Mouse (Mus musculus) megakaryocyte, embryonic 14.5 days (primary cell): Measurements from ENCODE around the gene Theg. TPM values are rescaled to one million over a fixed set of nuclear protein-coding genes. Genes with fewer than 3 reads are reported as not detected.
A peak's percentile ranks its signal among the peaks of the same experiment; 100 is the strongest.

Experiments used
- H3K27me3 ChIP-seq: replicated peaks from 2 replicates; pipeline ENCODE3; 2012; ENCODE audit warnings: inconsistent platforms
- H3K36me3 ChIP-seq: replicated peaks from 2 replicates; pipeline ENCODE3; 2012; ENCODE audit warnings: low read length, inconsistent platforms, mixed read lengths
- H3K4me1 ChIP-seq: 2 replicates; pipeline ENCODE4 v1.6.1; 2012; ENCODE audit warnings: inconsistent platforms
- H3K4me3 ChIP-seq: replicated peaks from 2 replicates; pipeline ENCODE3; 2012; ENCODE audit warnings: moderate library complexity, mild to moderate bottlenecking, inconsistent platforms
- H3K9me3 ChIP-seq: 2 replicates; pipeline ENCODE4 v1.6.1; 2012; ENCODE audit warnings: inconsistent platforms
- FLI1 ChIP-seq: IDR thresholded peaks from 2 replicates; pipeline ENCODE4 v1.6.1; 2012; ENCODE audit warnings: low read length, inconsistent platforms, mixed read lengths
- GATA1 ChIP-seq: IDR thresholded peaks from 3 replicates; pipeline ENCODE4 v1.6.1; 2012; ENCODE audit warnings: mixed read lengths, low read length, inconsistent platforms, borderline replicate concordance
- polyA plus RNA-seq: library from polyadenylated mRNA; stranded (reverse); fragments of >175 nt; gene quantifications from 2 replicates; pipeline ENCODE4 v1.2.3, GENCODE M21; 2012; ENCODE audit warnings: low replicate concordance; ENCODE audit not compliant: insufficient read depth

Theg gene
- polyA plus RNA-seq, 1 experiment = not detected

GRCm38 (mm10) chr10:79548546-79548945, 38.6 kb downstream of the Theg start:
- no peaks in the 10 kb centered on the region for H3K9me3 ChIP-seq
- H3K4me3 ChIP-seq = no peak overlapping the region
- H3K36me3 ChIP-seq = peaks cover 80% of the 10 kb centered on the region
- H3K4me1 ChIP-seq = peaks cover 45% of the 10 kb centered on the region
- TF ChIP-seq FLI1 (no peak), GATA1 (no peak)
- peaks cover under 1% of the 10 kb centered on the region for H3K27me3 ChIP-seq

- Histone ChIP-seq H3K36me3 (peaks cover 93% of the 10 kb centered on the region), H3K27me3 (no peaks in the 10 kb centered on the region)
- no peak for TF ChIP-seq FLI1
- no peak for TF ChIP-seq GATA1
Observed at GRCm38 (mm10) chr10:79547148-79547675, 39.9 kb downstream of the Theg start.

GRCm38 (mm10) chr10:79546483-79546882, 40.6 kb downstream of the Theg start:
- peaks cover 31% of the 10 kb centered on the region for H3K4me1 ChIP-seq
- H3K27me3 ChIP-seq = no peaks in the 10 kb centered on the region
- H3K4me3 ChIP-seq = no peak overlapping the region
- TF ChIP-seq GATA1 = no peak
- TF ChIP-seq FLI1 = no peak
- peaks cover 100% of the 10 kb centered on the region for H3K36me3 ChIP-seq
- H3K9me3 ChIP-seq = no peaks in the 10 kb centered on the region

More at GRCm38 (mm10) chr10:79547148-79547675, 39.9 kb downstream of the Theg start:
- no peaks in the 10 kb centered on the region for H3K9me3 ChIP-seq
- peak overlapping the region; percentile 54 for H3K4me3 ChIP-seq
- H3K4me1 ChIP-seq = peaks cover 34% of the 10 kb centered on the region

- no peaks in the 10 kb centered on the region for H3K27me3 ChIP-seq
- no peak overlapping the region for H3K4me3 ChIP-seq
- peaks cover 100% of the 10 kb centered on the region for H3K36me3 ChIP-seq
- TF ChIP-seq FLI1 (no peak), GATA1 (no peak)
- no peaks in the 10 kb centered on the region for H3K9me3 ChIP-seq
- H3K4me1 ChIP-seq = peaks cover 31% of the 10 kb centered on the region
Observed at GRCm38 (mm10) chr10:79545891-79546290, 41.2 kb downstream of the Theg start.

- H3K4me3 ChIP-seq = peak overlapping the region; percentile 6
- TF ChIP-seq GATA1 = no peak
- TF ChIP-seq FLI1 = no peak
- H3K4me1 ChIP-seq = peaks cover 31% of the 10 kb centered on the region
- H3K27me3 ChIP-seq = no peaks in the 10 kb centered on the region
- peaks cover 100% of the 10 kb centered on the region for H3K36me3 ChIP-seq
- no peaks in the 10 kb centered on the region for H3K9me3 ChIP-seq
Observed at GRCm38 (mm10) chr10:79544631-79545030, 42.5 kb downstream of the Theg start.

- Histone ChIP-seq H3K4me1 (peaks cover 32% of the 10 kb centered on the region), H3K36me3 (peaks cover 96% of the 10 kb centered on the region), H3K27me3 (no peaks in the 10 kb centered on the region), H3K9me3 (no peaks in the 10 kb centered on the region), H3K4me3 (no peak overlapping the region)
- TF ChIP-seq GATA1 (no peak), FLI1 (no peak)
Observed at GRCm38 (mm10) chr10:79543884-79544597, 43.1 kb downstream of the Theg start.

GRCm38 (mm10) chr10:79542171-79542570, 45.0 kb downstream of the Theg start:
- Histone ChIP-seq H3K9me3 (no peaks in the 10 kb centered on the region), H3K4me3 (no peak overlapping the region), H3K27me3 (peaks cover 3% of the 10 kb centered on the region), H3K36me3 (peaks cover 77% of the 10 kb centered on the region), H3K4me1 (peaks cover 26% of the 10 kb centered on the region)
- no peak for TF ChIP-seq GATA1
- no peak for TF ChIP-seq FLI1

GRCm38 (mm10) chr10:79541522-79541921, 45.6 kb downstream of the Theg start:
- TF ChIP-seq GATA1 (no peak), FLI1 (no peak)
- Histone ChIP-seq H3K4me3 (no peak overlapping the region), H3K9me3 (no peaks in the 10 kb centered on the region), H3K4me1 (peaks cover 20% of the 10 kb centered on the region), H3K36me3 (peaks cover 71% of the 10 kb centered on the region), H3K27me3 (peaks cover 8% of the 10 kb centered on the region)

GRCm38 (mm10) chr10:79540746-79541145, 46.4 kb downstream of the Theg start:
- Histone ChIP-seq H3K36me3 (peaks cover 63% of the 10 kb centered on the region), H3K4me3 (no peak overlapping the region), H3K9me3 (no peaks in the 10 kb centered on the region), H3K27me3 (peaks cover 15% of the 10 kb centered on the region), H3K4me1 (peaks cover 18% of the 10 kb centered on the region)
- TF ChIP-seq FLI1 (no peak), GATA1 (no peak)
